Mouse (Mus musculus) MEL (cell line): ENCODE data around the gene Lipt2. TPM values are rescaled to one million over a fixed set of nuclear protein-coding genes. Genes with fewer than 3 reads are reported as not detected.

Experiments
- DNase-seq: peaks from one replicate; pipeline ENCODE4 v3.0.0; 2011; ENCODE audit warnings: low read depth, low spot score
- H3K27ac ChIP-seq: 2 replicates; pipeline ENCODE4 v1.5.1; 2012; ENCODE audit warnings: low read depth, mild to moderate bottlenecking, control low read depth, low read length, moderate library complexity; ENCODE audit not compliant: control insufficient read depth
- H3K27me3 ChIP-seq, 2 experiments: fragments of 150-350 bp in 1 of 2; sonication (generic) in 1 of 2; 2 replicates each; pipeline ENCODE4 v1.6.1; 2012; ENCODE audit warnings: low read length in 2 of 2, mild to moderate bottlenecking in 2 of 2, improper control_type of control experiment in 1 of 2, moderate library complexity in 1 of 2; ENCODE audit not compliant: insufficient read depth in 2 of 2, control insufficient read depth in 1 of 2
- H3K36me3 ChIP-seq, 2 experiments: 2 replicates each; pipeline ENCODE4 v1.6.1; 2012 to 2014; ENCODE audit warnings: low read length in 2 of 2, improper control_type of control experiment in 1 of 2, inconsistent platforms in 1 of 2, mild to moderate bottlenecking in 1 of 2; ENCODE audit not compliant: insufficient read depth in 2 of 2, control insufficient read depth in 1 of 2
- H3K4me1 ChIP-seq, 2 experiments: fragments of 150-350 bp in 1 of 2; sonication (generic) in 1 of 2; 2 replicates each; pipeline ENCODE4 v1.6.1; 2012; ENCODE audit warnings: low read length in 2 of 2, improper control_type of control experiment in 1 of 2, mild to moderate bottlenecking in 1 of 2; ENCODE audit not compliant: insufficient read depth in 2 of 2, control insufficient read depth in 1 of 2
- H3K4me3 ChIP-seq, 2 experiments: fragments of 150-350 bp in 1 of 2; sonication (generic) in 1 of 2; 2 replicates each; pipeline ENCODE4 v1.5.1; 2012; ENCODE audit warnings: low read depth in 2 of 2, low read length in 2 of 2, mild to moderate bottlenecking in 2 of 2, moderate library complexity in 2 of 2, control low read depth in 1 of 2, improper control_type of control experiment in 1 of 2; ENCODE audit not compliant: control insufficient read depth in 1 of 2, insufficient read depth in 1 of 2
- H3K79me2 ChIP-seq: 2 replicates; pipeline ENCODE4 v1.6.1; 2012; ENCODE audit warnings: mild to moderate bottlenecking, low read length, moderate library complexity; ENCODE audit not compliant: control insufficient read depth, poor library complexity, insufficient read depth
- H3K9ac ChIP-seq: 2 replicates; pipeline ENCODE4 v1.6.1; 2012; ENCODE audit warnings: low read depth, mild to moderate bottlenecking, control low read depth, low read length, moderate library complexity; ENCODE audit not compliant: control insufficient read depth, poor library complexity, severe bottlenecking
- H3K9me3 ChIP-seq: fragments of 150-350 bp; sonication (generic); replicated peaks from 2 replicates; pipeline ENCODE4 v1.6.1; 2012; ENCODE audit warnings: mild to moderate bottlenecking, low read length, improper control_type of control experiment, moderate library complexity; ENCODE audit not compliant: insufficient read depth
- BHLHE40 ChIP-seq: IDR thresholded peaks from 2 replicates; pipeline ENCODE4 v1.6.1; 2012; ENCODE audit warnings: low read depth, mild to moderate bottlenecking, inconsistent platforms, low read length, improper control_type of control experiment, borderline replicate concordance
- CHD1 ChIP-seq: IDR thresholded peaks from 2 replicates; pipeline ENCODE4 v1.6.1; 2012; ENCODE audit warnings: low read depth, mild to moderate bottlenecking, inconsistent platforms, low read length, improper control_type of control experiment
- CHD2 ChIP-seq: IDR thresholded peaks from 2 replicates; pipeline ENCODE4 v1.6.1; 2011; ENCODE audit warnings: low read length, improper control_type of control experiment
- ELF1 ChIP-seq: IDR thresholded peaks from 2 replicates; pipeline ENCODE4 v1.6.1; 2014; ENCODE audit warnings: low read depth, mild to moderate bottlenecking, inconsistent platforms, low read length, improper control_type of control experiment, moderate library complexity
- EP300 ChIP-seq, 2 experiments: IDR thresholded peaks; 2 replicates each; pipeline ENCODE4 v1.6.1; 2011; ENCODE audit warnings: improper control_type of control experiment in 2 of 2, low read length in 2 of 2, low read depth in 1 of 2, mild to moderate bottlenecking in 1 of 2
- ETS1 ChIP-seq: IDR thresholded peaks from 2 replicates; pipeline ENCODE4 v1.6.1; 2012; ENCODE audit warnings: low read depth, mild to moderate bottlenecking, inconsistent platforms, low read length, improper control_type of control experiment, moderate library complexity
- GATA1 ChIP-seq: IDR thresholded peaks from 2 replicates; pipeline ENCODE4 v1.6.1; 2011; ENCODE audit warnings: low read depth, low read length, improper control_type of control experiment
- HCFC1 ChIP-seq: IDR thresholded peaks from 2 replicates; pipeline ENCODE4 v1.6.1; 2012; ENCODE audit warnings: low read depth, mild to moderate bottlenecking, inconsistent platforms, low read length, improper control_type of control experiment, moderate library complexity
- KAT2A ChIP-seq: conservative IDR thresholded peaks from 2 replicates; pipeline ENCODE4 v1.6.1; 2012; ENCODE audit warnings: low read depth, low read length, improper control_type of control experiment, inconsistent platforms
- MAFK ChIP-seq: IDR thresholded peaks from 2 replicates; pipeline ENCODE4 v1.6.1; 2011; ENCODE audit warnings: low read depth, mild to moderate bottlenecking, low read length, improper control_type of control experiment, borderline replicate concordance
- MAX ChIP-seq: IDR thresholded peaks from 2 replicates; pipeline ENCODE4 v1.6.1; 2011; ENCODE audit warnings: low read length, improper control_type of control experiment
- MAZ ChIP-seq: IDR thresholded peaks from 2 replicates; pipeline ENCODE4 v1.6.1; 2012; ENCODE audit warnings: low read depth, mild to moderate bottlenecking, inconsistent platforms, low read length, improper control_type of control experiment
- MEF2A ChIP-seq: IDR thresholded peaks from 2 replicates; pipeline ENCODE4 v1.6.1; 2014; ENCODE audit warnings: low read depth, mild to moderate bottlenecking, inconsistent platforms, low read length, improper control_type of control experiment; ENCODE audit not compliant: poor library complexity, insufficient replicate concordance, severe bottlenecking; ENCODE audit errors: extremely low read depth
- MXI1 ChIP-seq: IDR thresholded peaks from 2 replicates; pipeline ENCODE4 v1.6.1; 2011; ENCODE audit warnings: mild to moderate bottlenecking, low read depth, low read length, improper control_type of control experiment
- MYB ChIP-seq: IDR thresholded peaks from 2 replicates; pipeline ENCODE4 v1.6.1; 2011; ENCODE audit warnings: mild to moderate bottlenecking, low read depth, low read length, improper control_type of control experiment
- MYC ChIP-seq: IDR thresholded peaks from 2 replicates; pipeline ENCODE4 v1.6.1; 2011; ENCODE audit warnings: low read depth, mild to moderate bottlenecking, low read length, improper control_type of control experiment, moderate library complexity
- NELFE ChIP-seq: IDR thresholded peaks from 2 replicates; pipeline ENCODE4 v1.6.1; 2011; ENCODE audit warnings: low read depth, low read length, improper control_type of control experiment
- POLR2A ChIP-seq, 2 experiments: IDR thresholded peaks; 2 replicates each; pipeline ENCODE4 v1.6.1; 2011 to 2012; ENCODE audit warnings: low read length in 2 of 2, mild to moderate bottlenecking in 2 of 2, control low read depth in 1 of 2, improper control_type of control experiment in 1 of 2, low read depth in 1 of 2, moderate library complexity in 1 of 2; ENCODE audit not compliant: control insufficient read depth in 1 of 2, insufficient read depth in 1 of 2, poor library complexity in 1 of 2
- POLR2AphosphoS2 ChIP-seq: IDR thresholded peaks from 2 replicates; pipeline ENCODE4 v1.6.1; 2011; ENCODE audit warnings: low read length, improper control_type of control experiment
- POLR2AphosphoS5 ChIP-seq: IDR thresholded peaks from 2 replicates; pipeline ENCODE4 v1.6.1; 2012; ENCODE audit warnings: low read depth, borderline replicate concordance, mild to moderate bottlenecking, inconsistent platforms, low read length, moderate library complexity, mixed read lengths
- RAD21 ChIP-seq: IDR thresholded peaks from 2 replicates; pipeline ENCODE4 v1.6.1; 2011; ENCODE audit warnings: mild to moderate bottlenecking, low read depth, low read length, improper control_type of control experiment
- RCOR1 ChIP-seq: IDR thresholded peaks from 2 replicates; pipeline ENCODE4 v1.6.1; 2012; ENCODE audit warnings: low read depth, mild to moderate bottlenecking, inconsistent platforms, low read length, improper control_type of control experiment
- SIN3A ChIP-seq: IDR thresholded peaks from 2 replicates; pipeline ENCODE4 v1.6.1; 2012; ENCODE audit warnings: low read length, improper control_type of control experiment, inconsistent platforms
- TAL1 ChIP-seq: IDR thresholded peaks from 2 replicates; pipeline ENCODE4 v1.6.1; 2012; ENCODE audit warnings: mild to moderate bottlenecking, inconsistent platforms, low read length, moderate library complexity, mixed read lengths
- TCF12 ChIP-seq: IDR thresholded peaks from 2 replicates; pipeline ENCODE4 v1.6.1; 2014; ENCODE audit warnings: low read depth, mild to moderate bottlenecking, inconsistent platforms, low read length, improper control_type of control experiment, moderate library complexity
- UBTF ChIP-seq: IDR thresholded peaks from 2 replicates; pipeline ENCODE4 v1.6.1; 2012; ENCODE audit warnings: low read depth, mild to moderate bottlenecking, inconsistent platforms, low read length, improper control_type of control experiment, moderate library complexity, borderline replicate concordance; ENCODE audit not compliant: insufficient read depth
- USF1 ChIP-seq: IDR thresholded peaks from 2 replicates; pipeline ENCODE4 v1.6.1; 2014; ENCODE audit warnings: low read depth, mild to moderate bottlenecking, inconsistent platforms, low read length, improper control_type of control experiment, moderate library complexity
- ZKSCAN1 ChIP-seq: IDR thresholded peaks from 2 replicates; pipeline ENCODE4 v1.6.1; 2012; ENCODE audit warnings: low read depth, mild to moderate bottlenecking, inconsistent platforms, low read length, improper control_type of control experiment, moderate library complexity
- ZNF384 ChIP-seq: IDR thresholded peaks from 2 replicates; pipeline ENCODE4 v1.6.1; 2012; ENCODE audit warnings: low read depth, mild to moderate bottlenecking, inconsistent platforms, low read length, improper control_type of control experiment
- polyA plus RNA-seq, 2 experiments: library from polyadenylated mRNA; stranded (reverse) in 1 of 2; unstranded in 1 of 2; fragments of >175 nt in 1 of 2; fragments of >200 nt in 1 of 2; gene quantifications; 2 replicates each; pipeline versions ENCODE4 v1.2.1 to v1.2.4; 2012; ENCODE audit warnings: low replicate concordance in 2 of 2, low read depth in 1 of 2; ENCODE audit not compliant: insufficient read length in 2 of 2, insufficient read depth in 1 of 2, missing spikeins in 1 of 2
- total RNA-seq: library from RNA; depleted of rRNA; stranded (reverse); fragments of 300-350 nt; gene quantifications from 2 replicates; pipeline ENCODE4 v1.2.3, GENCODE M21; 2012

The Lipt2 gene
- total and polyA plus RNA-seq, 3 experiments: 8.1 to 10.3 TPM; not detected in 1

DNA sequence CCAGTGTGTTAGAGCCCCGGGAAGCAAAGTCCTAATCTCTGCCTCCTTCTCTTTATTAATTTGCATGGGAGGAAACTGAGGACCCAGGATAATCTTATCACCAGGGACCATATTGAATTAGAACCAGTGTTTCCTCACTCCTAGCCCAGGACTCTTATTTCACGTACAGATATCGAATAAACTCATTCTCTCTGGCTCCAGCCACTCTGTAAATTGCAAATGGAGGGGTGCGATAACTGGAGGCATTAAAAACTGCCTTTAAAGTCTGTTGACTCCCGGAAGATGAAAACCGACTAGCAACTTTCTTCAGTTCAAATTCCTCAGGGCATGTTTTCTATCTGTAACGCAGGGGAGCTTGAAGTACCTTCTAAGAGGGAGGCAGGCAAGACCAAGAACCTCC, 20.3 kb downstream of the Lipt2 start:
- Histone ChIP-seq H3K36me3 (peaks cover 0 to 56% of the 10 kb centered on the region in 2 experiments; a peak in 2 of 4 replicates), H3K4me1 (peaks cover 24 to 68% of the 10 kb centered on the region in 2 experiments), H3K27me3 (no peaks in the 10 kb centered on the region), H3K27ac (peak overlapping the region; percentile 88), H3K9ac (peak overlapping the region; percentile 38), H3K9me3 (no peaks in the 10 kb centered on the region), H3K79me2 (no peaks in the 10 kb centered on the region)
- DNase-seq: peak; percentile 92
- TF ChIP-seq MYB: peak; percentile 89
- TF ChIP-seq GATA1: peak; percentile 99
- TF ChIP-seq MAZ: peak; percentile 71
- peak; percentile 88 for TF ChIP-seq SIN3A
- TF ChIP-seq RCOR1: peak; percentile 100
- TF ChIP-seq CHD1: no peak
- no peak for TF ChIP-seq MEF2A
- TF ChIP-seq MYC: 0 out of 2 replicates have a peak, but pooled peaks have one; percentile 52
- no peak for TF ChIP-seq POLR2AphosphoS5
- TF ChIP-seq ZKSCAN1: no peak
- peak; percentile 37; the same call in 1 of the 2 replicates for TF ChIP-seq NELFE
- TF ChIP-seq TCF12: peak; percentile 99
- peak; percentile 68 for TF ChIP-seq ELF1
- TF ChIP-seq UBTF: no peak
- no peak for TF ChIP-seq POLR2A (IDR thresholded peaks at IDR 0.05; ENCODE audit: control insufficient read depth in 1 of 2, insufficient read depth in 1 of 2, low read depth in 1 of 2, low read length in 2 of 2, poor library complexity in 1 of 2)
- TF ChIP-seq RAD21: no peak
- no peak for TF ChIP-seq BHLHE40
- no peak for TF ChIP-seq ZNF384
- TF ChIP-seq CHD2: 0 out of 2 replicates have a peak, but pooled peaks have one; percentile 11
- peak; percentile 63; the same call in 1 of the 2 replicates for TF ChIP-seq MXI1
- TF ChIP-seq EP300 (IDR thresholded peaks at IDR 0.05; ENCODE audit: low read depth in 1 of 2, low read length in 2 of 2): peak; percentile 98
- TF ChIP-seq MAFK: peak; percentile 44; the same call in 1 of the 2 replicates
- TF ChIP-seq KAT2A: 0 out of 2 replicates have a peak, but pooled peaks have one; percentile 9
- TF ChIP-seq POLR2AphosphoS2: 0 out of 2 replicates have a peak, but pooled peaks have one; percentile 35
- TF ChIP-seq HCFC1: peak; percentile 61
- peak; percentile 96 for TF ChIP-seq TAL1
- peak; percentile 92 for TF ChIP-seq ETS1
- no peak for TF ChIP-seq USF1
- peak; percentile 59 for TF ChIP-seq MAX
- TF ChIP-seq, all 39 proteins: peak for 19
- peak overlapping the region; percentile 31 to 54; a peak in 3 of 4 replicates for H3K4me3 ChIP-seq
